Mouse (Mus musculus) neutrophil, adult 5-6 weeks (primary cell): Measurements from ENCODE around the gene Ube2d1. TPM values are rescaled to one million over a fixed set of nuclear protein-coding genes. Genes with fewer than 3 reads are reported as not detected.

Experiments used
- ATAC-seq: fragments of 151-379, 151-347 bp; 2 replicates; pipeline ENCODE4 v1.8.0; 2017; ENCODE audit warnings: mild to moderate bottlenecking, moderate TSS enrichment; ENCODE audit not compliant: insufficient number of reproducible peaks, poor library complexity, low FRiP score, severe bottlenecking; ENCODE audit errors: extremely low read depth
- total RNA-seq: library from RNA; stranded (forward); fragments of 200-1000 nt; gene quantifications from 2 replicates; pipeline ENCODE4 v1.2.3, GENCODE M21; 2017

Gene Ube2d1
- 60.8 and 66.4 TPM in 2 replicates for total RNA-seq

GRCm38 (mm10) chr10:71285126-71285580 lies at the start of gene Ube2d1:
Gene Ube2d1 (minus strand): TSS chr10:71285262.
- peak; percentile 78 for ATAC-seq

- ATAC-seq: no peak
Measured at GRCm38 (mm10) chr10:71332859-71333258, 47.8 kb upstream of the Ube2d1 start.

- no peak for ATAC-seq
Measured at GRCm38 (mm10) chr10:71332376-71332775, 47.3 kb upstream of the Ube2d1 start.

GRCm38 (mm10) chr10:71331908-71332307 lies 46.8 kb upstream of the Ube2d1 start:
- ATAC-seq: no peak

GRCm38 (mm10) chr10:71330070-71330469 lies 45.0 kb upstream of the Ube2d1 start:
- no peak for ATAC-seq

- no peak for ATAC-seq
Measured at GRCm38 (mm10) chr10:71329295-71329694, 44.2 kb upstream of the Ube2d1 start.

- no peak for ATAC-seq
Measured at GRCm38 (mm10) chr10:71328870-71329269, 43.8 kb upstream of the Ube2d1 start.

GRCm38 (mm10) chr10:71328382-71328781 lies 43.3 kb upstream of the Ube2d1 start:
- no peak for ATAC-seq

- ATAC-seq: no peak
Measured at GRCm38 (mm10) chr10:71327386-71327785, 42.3 kb upstream of the Ube2d1 start.

- peak; percentile 73 for ATAC-seq
Measured at GRCm38 (mm10) chr10:71326789-71327188, 41.7 kb upstream of the Ube2d1 start.

GRCm38 (mm10) chr10:71326123-71326522 lies 41.1 kb upstream of the Ube2d1 start:
- ATAC-seq: no peak

- no peak for ATAC-seq
Measured at GRCm38 (mm10) chr10:71323669-71324068, 38.6 kb upstream of the Ube2d1 start.

- ATAC-seq: no peak
Measured at GRCm38 (mm10) chr10:71316497-71316896, 31.4 kb upstream of the Ube2d1 start.

- no peak for ATAC-seq
Measured at GRCm38 (mm10) chr10:71316056-71316455, 31.0 kb upstream of the Ube2d1 start.

GRCm38 (mm10) chr10:71314596-71314995 lies 29.5 kb upstream of the Ube2d1 start:
- no peak for ATAC-seq

- ATAC-seq: no peak
Measured at GRCm38 (mm10) chr10:71310288-71310687, 25.2 kb upstream of the Ube2d1 start.

- ATAC-seq: no peak
Measured at GRCm38 (mm10) chr10:71308199-71308598, 23.1 kb upstream of the Ube2d1 start.

GRCm38 (mm10) chr10:71306759-71307158 lies 21.7 kb upstream of the Ube2d1 start:
- ATAC-seq: no peak

GRCm38 (mm10) chr10:71306190-71306589 lies 21.1 kb upstream of the Ube2d1 start:
- ATAC-seq: peak; percentile 69; the same call in 1 of the 2 replicates

- ATAC-seq: peak; percentile 54; the same call in 1 of the 2 replicates
Measured at GRCm38 (mm10) chr10:71302490-71302889, 17.4 kb upstream of the Ube2d1 start.

GRCm38 (mm10) chr10:71300161-71300560 lies 15.1 kb upstream of the Ube2d1 start:
- ATAC-seq: no peak
